Mouse (Mus musculus) heart, adult 8-10 months (tissue): Measurements from ENCODE around the gene Ushbp1. TPM values are rescaled to one million over a fixed set of nuclear protein-coding genes. Genes with fewer than 3 reads are reported as not detected.
A peak's percentile ranks its signal among the peaks of the same experiment; 100 is the strongest.
"Not testable (repeated sequence)": the region's sequence is repeated elsewhere in the genome, so short reads cannot be mapped to it uniquely, and the experiment has no call there.

Source experiments
- DNase-seq: peaks from one replicate; pipeline ENCODE4 v3.0.0; 2022; ENCODE audit warnings: low spot score
- total RNA-seq, 4 experiments: library from RNA; stranded (reverse); gene quantifications; 2 replicates each; pipeline ENCODE4 v1.2.4; 2022

Gene Ushbp1
- total RNA-seq, 4 experiments from 2014 or later, result 20.8 to 33.7 (median 22.0) TPM

- peak; percentile 94 for DNase-seq
These were observed 24.3 kb downstream of the Ushbp1 start, which contains the start of gene Ocel1 for GRCm38 (mm10) chr8:71371236-71371848. Gene Ocel1, plus strand, starts transcription at chr8:71371298.

GRCm38 (mm10) chr8:71370711-71371235, 24.8 kb downstream of the Ushbp1 start:
- no peak for DNase-seq

GRCm38 (mm10) chr8:71369040-71369718, 26.4 kb downstream of the Ushbp1 start:
- no peak for DNase-seq

- no peak for DNase-seq
These were observed 27.2 kb downstream of the Ushbp1 start for GRCm38 (mm10) chr8:71368366-71368765.

- DNase-seq, result no peak
These were observed 27.9 kb downstream of the Ushbp1 start for GRCm38 (mm10) chr8:71367529-71368176.

GRCm38 (mm10) chr8:71366771-71367528, 28.7 kb downstream of the Ushbp1 start, which contains the start of gene Use1:
Gene Use1, plus strand, starts transcription at chr8:71366848.
- peak; percentile 95 for DNase-seq

GRCm38 (mm10) chr8:71358026-71358425, 37.6 kb downstream of the Ushbp1 start:
- no peak for DNase-seq

- no peak for DNase-seq
These were observed 44.1 kb downstream of the Ushbp1 start for GRCm38 (mm10) chr8:71351520-71351919.

- no peak for DNase-seq
These were observed 44.5 kb downstream of the Ushbp1 start for GRCm38 (mm10) chr8:71351117-71351516.

GRCm38 (mm10) chr8:71346581-71346980, 49.0 kb downstream of the Ushbp1 start:
- no peak for DNase-seq

- DNase-seq, result no peak
These were observed 55.0 kb downstream of the Ushbp1 start for GRCm38 (mm10) chr8:71340625-71341024.

- DNase-seq, result not testable (repeated sequence)
These were observed 57.8 kb downstream of the Ushbp1 start for GRCm38 (mm10) chr8:71337834-71338233.

Other genes with a start within 250 kb of the Ushbp1 start
- gene Myo9b, start 123.1 kb downstream of the Ushbp1 start, total RNA-seq, result 10 to 100 TPM; 22.8 to 27.1 (median 24.2) TPM
- gene Haus8, start 122.9 kb downstream of the Ushbp1 start, total RNA-seq, result 10 to 100 TPM; 21.9 to 30.3 (median 26.9) TPM
- gene Use1, start 29.0 kb downstream of the Ushbp1 start, total RNA-seq, result 100 to 1,000 TPM; 176 to 184 (median 181) TPM
- gene Ocel1, start 24.5 kb downstream of the Ushbp1 start, total RNA-seq, result 10 to 100 TPM; 11.2 to 15.0 (median 13.9) TPM
- gene Nr2f6, start 13.8 kb downstream of the Ushbp1 start, total RNA-seq, result 10 to 100 TPM; 44.3 to 52.2 (median 46.2) TPM
- 10 to 100 TPM; 70.0 to 72.7 (median 71.3) TPM for gene Babam1, start 1.1 kb upstream of the Ushbp1 start, total RNA-seq
- gene Ankle1, start 10.2 kb upstream of the Ushbp1 start, total RNA-seq, result under 1 TPM in 1 of 4 experiments, not detected in 3; 0.11 TPM
- gene Abhd8, start 67.9 kb upstream of the Ushbp1 start, total RNA-seq, result 10 to 100 TPM; 21.4 to 29.6 (median 24.8) TPM
- gene Mrpl34, start 69.2 kb upstream of the Ushbp1 start, total RNA-seq, result 100 to 1,000 TPM; 114 to 128 (median 119) TPM
- 10 to 100 TPM; 31.0 to 37.7 (median 33.8) TPM for gene Dda1, start 73.4 kb upstream of the Ushbp1 start, total RNA-seq
- gene Ano8, start 90.2 kb upstream of the Ushbp1 start, total RNA-seq, result 10 to 100 TPM; 14.1 to 17.3 (median 16.1) TPM
- 10 to 100 TPM; 17.5 to 22.2 (median 19.0) TPM for gene Gtpbp3, start 92.3 kb upstream of the Ushbp1 start, total RNA-seq
- gene Plvap, start 116.0 kb upstream of the Ushbp1 start, total RNA-seq, result 10 to 100 TPM; 23.8 to 29.1 (median 27.0) TPM
- not detected for gene Ccdc194, start 129.9 kb upstream of the Ushbp1 start, total RNA-seq
- 10 to 100 TPM; 13.5 to 18.7 (median 14.2) TPM for gene Bst2, start 141.7 kb upstream of the Ushbp1 start, total RNA-seq
- 10 to 100 TPM; 28.8 to 31.5 (median 29.1) TPM for gene Mvb12a, start 147.1 kb upstream of the Ushbp1 start, total RNA-seq
- gene Tmem221, start 163.1 kb upstream of the Ushbp1 start, total RNA-seq, result under 1 TPM in 2 of 4 experiments, not detected in 2; 0.16 to 0.25 TPM
- under 1 TPM in 2 of 4 experiments, not detected in 2; 0.14 to 0.19 TPM for gene Nxnl1, start 170.8 kb upstream of the Ushbp1 start, total RNA-seq
- 100 to 1,000 TPM; 192 to 237 (median 204) TPM for gene Slc27a1, start 173.1 kb upstream of the Ushbp1 start, total RNA-seq
- 10 to 100 TPM; 57.7 to 65.1 (median 62.6) TPM for gene Pgls, start 196.4 kb upstream of the Ushbp1 start, total RNA-seq
- gene Fam129c, start 201.8 kb upstream of the Ushbp1 start, total RNA-seq, result 1 to 10 TPM; 1.1 to 1.4 (median 1.2) TPM
- 10 to 100 TPM; 38.4 to 41.5 (median 39.9) TPM for gene Colgalt1, start 215.2 kb upstream of the Ushbp1 start, total RNA-seq